Mouse (Mus musculus) c-Kit-positive CD71-negative TER-119-negative erythroid progenitor cells, embryonic 14.5 days (primary cell): ENCODE measurements around the gene Sh3kbp1.

ENCODE experiments used
- DNase-seq: peaks from one replicate; pipeline ENCODE4 v3.0.0-alpha.2; 2013; ENCODE audit warnings: low read depth

The Sh3kbp1 gene

GRCm38 (mm10) chrX:159744035-159744434 lies 117.0 kb downstream of the Sh3kbp1 start:
- DNase-seq, result no peak

- DNase-seq, result no peak
Measured at GRCm38 (mm10) chrX:159744620-159745019, 117.5 kb downstream of the Sh3kbp1 start.

GRCm38 (mm10) chrX:159751834-159752233 lies 124.8 kb downstream of the Sh3kbp1 start:
- no peak for DNase-seq

GRCm38 (mm10) chrX:159756261-159756660 lies 129.2 kb downstream of the Sh3kbp1 start:
- DNase-seq, result no peak

- DNase-seq, result no peak
Measured at GRCm38 (mm10) chrX:159756901-159757821, 130.1 kb downstream of the Sh3kbp1 start.

GRCm38 (mm10) chrX:159757854-159758540 lies 130.9 kb downstream of the Sh3kbp1 start:
- no peak for DNase-seq

- no peak for DNase-seq
Measured at GRCm38 (mm10) chrX:159763801-159764200, 136.7 kb downstream of the Sh3kbp1 start.

- DNase-seq, result no peak
Measured at GRCm38 (mm10) chrX:159765850-159766249, 138.8 kb downstream of the Sh3kbp1 start.

GRCm38 (mm10) chrX:159769005-159769404 lies 141.9 kb downstream of the Sh3kbp1 start:
- DNase-seq, result no peak

GRCm38 (mm10) chrX:159769773-159770172 lies 142.7 kb downstream of the Sh3kbp1 start:
- DNase-seq, result no peak

- DNase-seq, result no peak
Measured at GRCm38 (mm10) chrX:159772137-159772536, 145.1 kb downstream of the Sh3kbp1 start.

- no peak for DNase-seq
Measured at GRCm38 (mm10) chrX:159775042-159775441, 148.0 kb downstream of the Sh3kbp1 start.

- no peak for DNase-seq
Measured at GRCm38 (mm10) chrX:159778787-159779186, 151.7 kb downstream of the Sh3kbp1 start.

GRCm38 (mm10) chrX:159790516-159790915 lies 163.4 kb downstream of the Sh3kbp1 start:
- no peak for DNase-seq

GRCm38 (mm10) chrX:159795603-159796002 lies 168.5 kb downstream of the Sh3kbp1 start:
- no peak for DNase-seq

GRCm38 (mm10) chrX:159804371-159804770 lies 177.3 kb downstream of the Sh3kbp1 start:
- no peak for DNase-seq

GRCm38 (mm10) chrX:159809510-159809909 lies 182.4 kb downstream of the Sh3kbp1 start:
- DNase-seq, result no peak

- DNase-seq, result no peak
Measured at GRCm38 (mm10) chrX:159810469-159810868, 183.4 kb downstream of the Sh3kbp1 start.

- DNase-seq, result no peak
Measured at GRCm38 (mm10) chrX:159817508-159817907, 190.4 kb downstream of the Sh3kbp1 start.

- DNase-seq, result no peak
Measured at GRCm38 (mm10) chrX:159828135-159828534, 201.1 kb downstream of the Sh3kbp1 start.

GRCm38 (mm10) chrX:159829192-159829852 lies 202.2 kb downstream of the Sh3kbp1 start:
- DNase-seq, result no peak

- DNase-seq, result no peak
Measured at GRCm38 (mm10) chrX:159831176-159831575, 204.1 kb downstream of the Sh3kbp1 start.

GRCm38 (mm10) chrX:159835239-159835638 lies 208.2 kb downstream of the Sh3kbp1 start:
- DNase-seq, result no peak
